Mouse (Mus musculus) R1 (cell line): ENCODE data around the gene Fastk.

Source experiments
- DNase-seq: peaks from one replicate; pipeline ENCODE4 v3.0.0-alpha.2; 2018; ENCODE audit warnings: low read depth, low spot score

The Fastk gene

DNA sequence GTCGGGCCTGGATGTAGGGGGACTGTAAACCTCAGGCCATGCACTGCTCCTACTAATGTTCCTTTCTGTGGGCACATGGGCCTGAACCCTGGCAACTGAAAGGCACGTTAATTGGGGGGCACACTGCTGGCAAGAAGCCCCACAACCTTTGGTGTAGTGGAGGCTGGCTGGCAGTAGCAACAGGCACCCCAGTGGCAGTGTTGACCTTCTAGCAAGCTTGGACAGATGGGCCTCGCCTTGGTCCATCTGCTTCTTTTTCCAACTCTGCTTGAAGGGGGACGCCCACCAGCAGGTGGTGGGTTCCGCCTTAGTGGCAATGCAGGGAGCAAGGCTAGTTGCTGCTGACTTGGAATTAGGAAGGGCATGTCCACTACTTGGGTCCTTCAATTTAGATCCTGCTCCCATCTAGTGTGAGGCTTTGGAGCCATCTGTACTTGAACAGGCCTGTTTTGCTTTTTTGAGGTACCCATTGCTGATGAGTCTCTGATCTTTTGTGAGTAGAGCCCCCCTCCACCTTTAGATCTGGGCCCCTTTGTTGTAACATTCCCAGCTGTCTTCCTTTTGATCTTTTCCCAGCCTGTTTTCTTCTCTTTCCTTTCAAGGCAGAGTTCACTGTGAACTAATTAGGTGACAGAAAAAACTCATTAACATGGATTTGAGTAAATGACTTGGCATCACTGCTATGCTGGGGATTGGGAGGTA, 8.3 kb upstream of the Fastk start:
- DNase-seq, result no peak

DNA sequence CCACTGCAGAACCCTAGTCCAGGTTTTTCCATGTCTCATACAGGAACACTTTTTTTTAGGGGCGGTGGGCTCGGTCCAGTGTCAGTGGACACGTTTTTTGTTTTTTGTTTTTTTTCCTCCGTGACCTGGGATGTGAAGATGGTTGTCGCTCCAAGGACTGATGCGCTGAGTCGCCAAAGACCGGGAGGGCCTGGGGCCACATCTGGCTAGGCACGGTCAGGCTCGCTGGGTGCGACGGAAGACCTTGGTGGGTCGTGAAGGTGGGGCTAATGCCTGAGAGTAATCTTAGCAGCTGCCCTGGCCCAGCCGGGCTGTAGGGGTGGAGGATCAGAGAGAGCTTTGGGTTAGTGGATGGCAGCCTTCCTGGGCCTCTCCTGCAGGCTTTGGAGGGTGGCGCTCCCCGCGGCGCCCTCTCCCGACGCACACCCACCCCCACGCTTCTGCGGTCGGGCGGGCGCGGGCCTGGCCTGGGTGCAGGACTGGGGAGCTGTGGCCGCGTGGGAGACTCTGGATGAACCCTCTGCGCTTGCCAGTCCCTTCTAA, 7.7 kb upstream of the Fastk start:
- DNase-seq, result no peak

DNA sequence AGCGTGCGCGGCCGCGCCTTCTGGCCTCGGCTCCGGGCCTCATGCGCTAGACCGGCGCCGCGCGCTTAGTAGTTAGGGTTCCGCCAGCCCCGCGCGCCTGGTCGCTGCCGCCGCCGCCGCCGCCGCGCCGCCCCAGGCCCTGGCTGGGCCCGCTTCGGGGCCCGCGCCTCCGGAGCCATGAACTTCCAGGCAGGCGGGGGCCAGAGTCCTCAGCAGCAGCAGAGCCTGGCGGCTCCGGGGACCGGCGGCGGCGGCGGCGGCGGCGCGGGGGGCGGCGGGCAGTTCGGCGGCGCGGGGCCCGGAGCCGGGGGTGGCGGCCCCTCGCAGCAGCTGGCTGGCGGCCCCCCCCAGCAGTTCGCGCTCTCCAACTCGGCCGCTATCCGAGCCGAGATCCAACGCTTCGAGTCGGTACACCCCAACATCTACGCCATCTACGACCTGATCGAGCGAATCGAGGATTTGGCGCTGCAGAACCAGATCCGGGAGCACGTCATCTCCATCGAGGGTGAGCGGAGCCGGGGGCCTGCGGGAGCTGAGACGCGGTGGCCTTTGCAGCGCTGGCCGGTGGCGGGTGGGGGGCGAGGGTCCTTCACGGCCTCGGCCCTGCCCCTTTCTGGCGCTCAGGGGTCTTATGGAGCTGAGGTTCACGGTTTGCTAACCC, 7.1 kb upstream of the Fastk start, which contains the start of gene Agap3:
Agap3 (plus strand) TSS at position 148 of the 661 bp plus-strand sequence.
- no peak for DNase-seq

DNA sequence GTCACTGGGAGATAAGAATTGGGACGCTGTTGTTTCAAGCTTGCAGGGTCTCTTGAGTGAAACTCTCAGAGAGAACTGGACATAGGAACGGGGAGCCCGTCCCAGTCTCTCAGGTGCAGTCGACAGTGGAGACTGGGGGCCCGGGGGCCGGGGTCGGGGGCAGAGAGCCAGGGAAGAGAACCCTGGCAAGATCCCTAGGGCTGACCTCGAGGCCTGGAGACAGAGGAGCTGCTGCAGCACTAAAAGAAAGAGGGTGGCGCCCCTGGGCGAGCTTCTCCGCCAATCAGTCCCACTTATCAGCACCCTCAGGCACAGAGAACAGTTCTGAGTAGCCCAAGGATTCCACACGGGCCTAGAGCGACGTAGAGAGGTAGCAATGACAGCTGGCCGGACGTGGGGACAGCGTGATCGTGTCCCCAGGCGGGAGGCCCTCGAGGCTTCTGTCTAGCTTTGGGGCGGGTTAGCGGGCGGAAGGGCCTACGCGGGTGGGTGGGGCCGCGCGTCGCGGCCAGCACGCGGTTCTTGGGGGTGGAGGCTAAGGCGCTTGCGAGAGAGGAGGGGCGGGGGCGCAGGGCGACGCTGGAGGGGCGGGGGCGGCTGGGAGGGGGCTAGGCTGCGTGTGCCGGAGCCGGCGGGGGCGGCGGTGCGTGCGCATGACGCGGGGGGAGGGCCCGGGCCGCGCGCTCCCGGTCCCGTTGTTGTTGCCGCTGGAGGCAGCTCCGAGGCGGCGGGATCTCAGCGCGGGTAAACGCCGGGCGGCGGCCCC, 6.4 kb upstream of the Fastk start:
- DNase-seq, result peak; percentile 88

GRCm38 (mm10) chr5:24447624-24448298, 2.7 kb upstream of the Fastk start, which contains the start of gene Tmub1:
Gene Tmub1, minus strand, starts transcription at chr5:24447854.
- DNase-seq, result peak; percentile 96

DNA sequence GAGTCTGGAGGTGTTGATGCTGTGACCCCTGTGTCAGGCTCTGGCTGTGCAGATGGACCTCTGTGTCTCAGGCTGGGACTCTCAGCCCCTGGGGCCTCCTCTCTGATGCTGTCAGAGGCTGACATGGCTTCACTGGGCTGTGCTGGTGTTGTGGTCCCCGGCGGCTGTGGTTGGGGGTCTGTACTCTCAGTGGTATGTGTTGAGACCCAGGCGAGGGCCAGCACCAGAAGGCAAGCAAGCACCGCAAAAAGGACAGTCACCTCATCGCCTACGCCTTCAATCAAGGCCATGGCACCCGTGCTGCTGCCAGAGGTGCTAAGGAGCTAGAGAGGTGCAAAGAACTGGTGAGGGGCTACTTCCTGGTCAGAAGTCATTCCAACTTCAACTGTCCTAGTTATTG, 1.5 kb upstream of the Fastk start:
- no peak for DNase-seq

DNA sequence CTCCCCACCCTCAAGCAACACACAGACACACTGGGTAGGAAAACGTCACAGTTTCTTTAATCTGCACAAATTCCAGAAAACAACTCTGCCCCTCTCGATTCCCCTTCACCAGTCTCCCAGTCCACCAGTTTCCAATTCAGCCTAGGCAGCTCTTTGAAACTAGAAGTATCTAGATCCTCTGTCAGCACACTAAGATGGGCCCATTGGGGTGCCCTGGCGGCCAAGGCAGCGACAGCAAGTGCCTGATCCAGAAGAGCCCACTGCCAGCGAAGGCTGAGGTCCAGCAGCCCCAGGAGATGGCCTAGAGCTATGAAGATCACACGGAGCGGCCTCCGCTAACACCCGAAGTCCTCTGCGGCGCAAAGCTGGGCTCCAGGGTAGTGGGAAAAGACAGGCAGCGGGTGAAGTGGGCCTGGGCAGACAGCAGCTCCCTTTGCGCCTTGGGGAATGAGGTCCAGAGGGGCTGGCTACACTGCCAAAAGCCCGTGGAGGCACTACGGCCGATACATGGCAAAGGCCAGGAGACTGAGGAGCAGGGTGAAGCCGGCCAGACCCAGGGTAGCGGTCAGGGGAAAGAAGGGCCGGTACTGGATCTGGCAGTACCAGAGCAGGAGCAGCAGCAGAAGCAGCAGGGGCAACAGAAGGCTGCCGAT, 467 bp upstream of the Fastk start:
- no peak for DNase-seq

DNA sequence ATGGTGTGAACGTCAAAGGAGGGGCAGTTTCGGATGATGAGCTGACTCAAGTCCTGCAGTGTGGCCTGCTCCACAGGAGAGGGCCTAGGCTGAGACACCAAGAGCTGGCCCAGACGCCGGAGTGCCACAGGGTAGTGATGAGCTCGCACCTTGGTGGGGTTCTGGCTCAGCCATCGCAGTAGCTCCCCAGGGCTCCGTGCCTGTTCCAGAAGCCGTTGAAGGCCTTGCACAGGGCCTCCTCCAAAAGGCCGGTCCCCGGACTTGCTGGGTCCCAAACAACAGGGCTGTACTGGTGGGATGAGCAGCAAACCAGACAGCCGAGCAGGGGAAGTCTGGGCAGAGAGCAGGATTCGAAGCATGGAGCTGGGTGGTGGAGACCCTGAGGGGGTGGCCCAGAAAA, 1.2 kb downstream of the Fastk start:
- no peak for DNase-seq

DNA sequence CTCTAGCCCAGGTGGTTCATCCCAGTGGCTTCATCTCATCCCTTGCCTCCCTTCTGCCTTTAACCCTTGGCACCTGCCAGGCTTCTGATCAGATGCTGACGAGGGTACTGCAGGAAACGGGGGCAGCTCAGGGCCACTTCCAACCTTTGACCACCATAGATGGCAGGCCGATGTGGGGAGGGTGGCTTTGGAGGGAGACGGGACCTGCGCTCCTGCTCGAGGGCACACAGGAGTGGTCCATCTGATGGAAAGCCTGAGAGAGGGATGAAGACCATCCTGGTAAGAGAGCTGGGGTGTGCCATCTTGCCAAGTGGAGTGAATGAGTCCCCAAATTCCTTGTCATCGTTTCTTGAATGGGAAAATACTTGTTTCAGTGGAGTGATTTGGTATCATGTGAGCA, 1.9 kb downstream of the Fastk start:
- DNase-seq, result no peak

- DNase-seq, result no peak
Measured at GRCm38 (mm10) chr5:24442029-24442428, 3.1 kb downstream of the Fastk start.

- DNase-seq, result no peak
Measured at GRCm38 (mm10) chr5:24441187-24441586, 3.9 kb downstream of the Fastk start.

GRCm38 (mm10) chr5:24433993-24434392, 11.1 kb downstream of the Fastk start:
- DNase-seq, result no peak

DNA sequence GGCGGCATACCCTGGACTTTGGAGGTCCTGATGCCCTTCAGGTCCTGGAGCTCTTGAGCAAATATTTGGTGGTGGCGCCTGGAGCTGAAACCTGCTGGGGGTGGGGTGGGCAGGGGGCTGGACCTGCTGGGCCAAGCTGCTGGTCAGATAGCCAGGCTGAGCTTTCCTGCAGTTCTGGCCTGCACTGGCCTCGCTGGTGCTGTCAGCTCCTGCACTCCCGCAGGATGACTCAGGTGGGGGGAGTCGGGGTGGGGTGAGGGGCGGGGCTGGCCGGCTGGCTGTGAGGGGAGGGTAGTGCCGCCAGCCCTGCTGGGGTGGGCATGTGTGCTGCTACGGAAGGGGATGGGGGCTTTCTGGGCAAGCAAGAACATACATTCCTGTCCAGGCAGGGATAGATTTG, 16.5 kb downstream of the Fastk start:
- no peak for DNase-seq

DNA sequence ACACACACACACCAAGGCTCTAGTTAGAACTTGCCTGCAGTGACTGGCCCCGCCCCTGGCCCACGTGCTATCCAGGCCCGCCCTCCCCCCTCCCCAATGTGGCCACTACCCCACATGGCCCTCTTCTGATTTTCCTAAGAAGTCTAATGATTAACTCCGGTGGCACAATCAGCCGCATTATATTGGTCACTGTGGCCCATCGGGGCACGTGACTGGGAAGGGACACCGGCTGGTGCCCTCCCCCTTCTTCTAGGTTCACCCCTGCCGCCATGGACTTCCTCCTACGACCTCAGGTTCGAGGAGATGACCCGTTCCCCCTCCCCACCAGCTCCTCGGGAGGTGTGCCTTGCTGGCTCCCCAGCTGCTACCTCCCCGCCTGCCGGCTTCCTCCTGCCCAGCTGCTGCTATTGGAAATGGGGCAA, 17.1 kb downstream of the Fastk start:
- no peak for DNase-seq

- DNase-seq, result no peak
Measured at GRCm38 (mm10) chr5:24427285-24427633, 17.8 kb downstream of the Fastk start.

DNA sequence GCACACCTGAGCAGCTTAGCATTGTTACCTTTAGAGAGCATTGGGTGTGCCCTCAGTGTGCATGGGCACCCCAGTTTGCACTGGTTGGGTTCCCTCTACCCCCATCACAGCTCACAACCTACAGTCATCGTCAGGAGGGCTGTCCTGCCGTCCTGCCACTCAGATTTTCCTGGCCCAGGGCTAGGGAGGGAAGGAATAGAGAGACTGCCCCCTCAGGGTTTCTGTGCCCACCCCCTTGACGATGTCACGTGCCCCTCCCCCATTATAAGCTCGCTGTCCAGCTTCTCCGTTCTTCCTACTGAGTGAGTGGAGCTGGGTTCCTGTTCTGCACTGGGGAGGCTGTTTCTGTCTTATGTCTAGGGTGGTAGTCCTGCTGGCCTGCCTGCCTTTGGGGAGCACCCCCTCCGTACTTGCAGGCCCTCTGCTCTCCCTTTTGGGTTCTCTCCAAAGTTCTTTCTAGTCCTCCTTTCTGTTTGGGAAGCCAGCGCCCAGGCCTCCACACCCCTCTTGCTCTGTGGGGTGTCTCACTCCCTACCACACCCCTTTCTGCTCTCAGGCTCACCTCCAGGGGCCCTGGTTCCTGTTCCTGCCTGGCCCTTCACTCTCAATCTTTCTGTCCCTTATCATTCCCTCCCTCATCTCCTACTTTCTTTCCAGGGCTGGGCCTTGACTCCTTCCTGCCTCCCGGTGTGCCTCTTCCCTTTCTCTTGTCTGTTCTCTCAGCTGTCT, 18.4 kb downstream of the Fastk start:
- peak; percentile 43 for DNase-seq

DNA sequence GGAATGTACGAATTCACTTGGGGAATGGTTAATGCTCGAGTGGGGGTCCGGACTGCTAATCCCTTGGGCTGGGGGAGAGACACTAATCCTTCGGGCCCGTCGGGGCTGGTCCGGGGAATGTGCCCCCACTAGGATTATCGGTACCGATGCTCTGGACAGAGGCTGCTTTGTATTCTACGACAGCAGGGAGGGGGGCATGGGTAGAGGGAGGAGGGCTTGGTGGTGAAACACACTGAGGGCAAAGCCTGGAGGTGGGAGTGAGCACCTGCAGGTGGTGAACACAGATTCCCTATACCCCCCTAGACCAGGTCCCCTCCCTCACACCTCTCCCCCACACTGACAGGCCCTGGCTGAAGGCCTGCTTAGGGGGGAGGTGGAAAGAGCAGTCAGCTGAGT, 19.1 kb downstream of the Fastk start:
- no peak for DNase-seq

DNA sequence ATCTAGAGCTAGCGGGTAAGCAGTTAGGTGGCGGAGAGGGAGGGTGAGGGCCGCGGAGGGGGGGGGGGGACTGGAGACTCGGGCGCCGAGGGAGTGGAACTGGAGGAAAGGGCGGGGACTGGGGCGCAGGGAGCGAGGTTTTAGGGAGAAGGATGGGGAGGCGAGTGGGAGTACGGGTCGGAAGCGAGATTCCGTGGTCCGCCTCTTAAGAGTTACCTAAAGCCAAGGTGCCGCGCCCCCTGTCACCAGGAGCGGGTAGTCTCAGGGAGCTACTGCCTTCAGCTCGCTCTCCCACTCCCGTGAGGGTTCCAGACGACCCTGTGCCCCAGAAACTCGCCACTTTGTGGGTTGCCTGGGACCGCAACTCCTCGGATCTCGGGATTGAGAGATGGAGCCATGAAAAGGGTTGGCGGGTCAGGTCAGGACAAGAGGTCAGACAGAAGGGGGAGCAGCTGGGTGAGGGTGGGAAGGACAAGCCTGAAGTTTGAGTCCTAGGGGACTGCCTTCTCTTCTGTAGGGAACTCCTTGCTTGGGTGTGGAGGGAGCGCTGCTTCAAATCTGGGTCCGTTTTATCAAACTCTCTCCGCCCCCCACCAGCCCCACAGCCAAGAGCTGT, 19.6 kb downstream of the Fastk start:
- DNase-seq, result peak; percentile 83

GRCm38 (mm10) chr5:24424861-24425411, 20.2 kb downstream of the Fastk start:
- peak; percentile 78 for DNase-seq
